Mouse (Mus musculus) lung, postnatal 14 days (tissue): ENCODE measurements around the gene Gpr88.

Experiments used
- DNase-seq: peaks from one replicate; pipeline ENCODE4 v3.0.0; 2021

The Gpr88 gene

GRCm38 (mm10) chr3:116253077-116253531 lies at the start of gene Gpr88:
TSS of gene Gpr88 (minus strand) at chr3:116253503.
- peak; percentile 63 for DNase-seq

GRCm38 (mm10) chr3:116302581-116302980 lies 49.3 kb upstream of the Gpr88 start:
- peak; percentile 28 for DNase-seq

- no peak for DNase-seq
These were observed 48.5 kb upstream of the Gpr88 start for GRCm38 (mm10) chr3:116301754-116302153.

- DNase-seq, result peak; percentile 50
These were observed 45.4 kb upstream of the Gpr88 start for GRCm38 (mm10) chr3:116298727-116299126.

- peak; percentile 31 for DNase-seq
These were observed 44.7 kb upstream of the Gpr88 start for GRCm38 (mm10) chr3:116298003-116298402.

- no peak for DNase-seq
These were observed 43.9 kb upstream of the Gpr88 start for GRCm38 (mm10) chr3:116297170-116297569.

- DNase-seq, result no peak
These were observed 36.9 kb upstream of the Gpr88 start for GRCm38 (mm10) chr3:116290041-116290815.

- DNase-seq, result no peak
These were observed 35.5 kb upstream of the Gpr88 start for GRCm38 (mm10) chr3:116288833-116289232.

GRCm38 (mm10) chr3:116284735-116285134 lies 31.4 kb upstream of the Gpr88 start:
- DNase-seq, result no peak

GRCm38 (mm10) chr3:116283996-116284395 lies 30.7 kb upstream of the Gpr88 start:
- no peak for DNase-seq

- DNase-seq, result no peak
These were observed 28.4 kb upstream of the Gpr88 start for GRCm38 (mm10) chr3:116281663-116282062.

- no peak for DNase-seq
These were observed 23.8 kb upstream of the Gpr88 start for GRCm38 (mm10) chr3:116277146-116277545.

GRCm38 (mm10) chr3:116271679-116272078 lies 18.4 kb upstream of the Gpr88 start:
- no peak for DNase-seq

GRCm38 (mm10) chr3:116267036-116267654 lies 13.8 kb upstream of the Gpr88 start:
- DNase-seq, result no peak

- no peak for DNase-seq
These were observed 13.1 kb upstream of the Gpr88 start for GRCm38 (mm10) chr3:116266360-116266759.

- no peak for DNase-seq
These were observed 10.7 kb upstream of the Gpr88 start for GRCm38 (mm10) chr3:116263977-116264376.

GRCm38 (mm10) chr3:116263061-116263460 lies 9.8 kb upstream of the Gpr88 start:
- DNase-seq, result peak; percentile 44

GRCm38 (mm10) chr3:116256104-116256503 lies 2.8 kb upstream of the Gpr88 start:
- no peak for DNase-seq

GRCm38 (mm10) chr3:116252255-116253040 lies 855 bp downstream of the Gpr88 start:
- peak; percentile 12 for DNase-seq

- peak; percentile 21 for DNase-seq
These were observed 1.6 kb downstream of the Gpr88 start for GRCm38 (mm10) chr3:116251481-116252254.

GRCm38 (mm10) chr3:116249026-116249425 lies 4.3 kb downstream of the Gpr88 start:
- no peak for DNase-seq

- DNase-seq, result no peak
These were observed 8.8 kb downstream of the Gpr88 start for GRCm38 (mm10) chr3:116244476-116244875.

- DNase-seq, result no peak
These were observed 10.6 kb downstream of the Gpr88 start for GRCm38 (mm10) chr3:116242685-116243084.
